Mouse (Mus musculus) kidney, adult 9 months (tissue): Measurements from ENCODE around the gene Opcml.

ENCODE experiments used
- DNase-seq: peaks from one replicate; pipeline ENCODE4 v3.0.0; 2022

Gene Opcml

DNA sequence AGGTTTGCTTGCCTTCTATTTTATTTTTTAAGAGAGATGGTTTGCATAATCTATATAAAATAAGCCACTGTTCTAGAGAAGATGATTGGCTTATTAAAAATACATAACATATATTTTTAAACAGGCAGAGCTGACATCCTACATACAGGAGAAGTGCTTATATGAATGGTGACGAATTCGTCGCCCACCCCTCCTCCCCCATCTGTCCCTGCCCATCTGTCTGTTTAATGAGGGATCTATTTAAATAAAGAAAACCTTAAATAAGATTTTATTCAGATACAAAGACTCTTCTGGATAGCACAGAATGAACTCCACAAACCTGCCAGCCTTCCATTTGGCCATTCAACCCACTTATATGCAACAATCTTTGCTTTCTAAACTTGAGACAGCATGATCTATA, 872.3 kb downstream of the Opcml start:
- DNase-seq = no peak

DNA sequence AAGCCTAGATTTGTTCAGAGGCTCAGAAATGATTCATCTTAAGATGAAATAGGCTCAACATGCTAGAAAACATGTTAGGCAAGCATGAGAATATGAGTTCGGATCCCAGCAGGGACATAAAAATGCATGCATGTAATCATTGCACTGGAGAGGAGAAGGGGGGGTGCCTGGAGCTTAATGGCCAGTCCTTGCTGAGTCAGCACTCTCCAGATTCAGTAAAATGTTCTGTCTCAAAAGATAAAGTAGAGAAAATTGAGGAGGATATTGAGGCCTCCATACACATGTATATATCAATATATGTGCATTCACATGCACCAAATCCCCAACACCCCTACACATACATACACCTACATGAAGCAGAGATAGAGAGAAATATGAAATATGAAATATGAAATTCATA, 889.7 kb downstream of the Opcml start:
- no peak for DNase-seq

DNA sequence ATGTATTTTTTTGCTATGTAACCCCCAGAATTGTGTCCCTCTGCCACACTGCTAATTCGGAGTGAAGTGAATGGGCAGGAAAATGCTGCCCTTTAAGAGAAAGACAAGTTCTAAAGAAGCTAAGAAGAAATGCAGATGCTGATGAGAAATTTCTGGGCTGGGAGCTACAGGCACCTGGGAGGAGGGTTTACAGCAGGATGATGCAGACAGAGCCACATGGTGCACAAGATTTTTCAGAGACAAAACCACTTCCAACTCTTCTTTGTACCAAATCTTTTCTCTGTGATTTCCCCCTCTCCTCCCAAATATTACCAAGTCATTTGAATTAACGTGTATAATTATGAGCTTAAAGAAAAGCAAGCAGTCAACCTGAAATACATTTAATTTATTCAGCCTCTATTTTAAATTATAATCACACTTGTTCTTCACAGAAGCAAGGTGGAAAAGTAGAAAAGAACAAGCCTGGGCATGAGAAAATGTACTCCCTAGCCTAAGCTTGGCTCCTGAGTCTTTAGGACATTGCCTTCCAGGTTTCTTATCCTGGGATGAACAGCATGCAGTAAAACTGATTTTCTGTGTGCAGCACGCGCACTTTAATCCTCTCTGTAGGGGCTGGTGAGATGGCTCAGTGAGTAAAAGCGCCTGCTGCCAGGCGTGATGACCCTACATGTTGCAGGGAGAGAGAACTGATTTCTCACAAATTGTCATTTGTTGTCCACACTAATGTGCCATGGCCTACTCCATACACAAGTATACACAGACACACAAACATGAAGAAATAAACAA, 890.9 kb downstream of the Opcml start:
- DNase-seq = no peak

DNA sequence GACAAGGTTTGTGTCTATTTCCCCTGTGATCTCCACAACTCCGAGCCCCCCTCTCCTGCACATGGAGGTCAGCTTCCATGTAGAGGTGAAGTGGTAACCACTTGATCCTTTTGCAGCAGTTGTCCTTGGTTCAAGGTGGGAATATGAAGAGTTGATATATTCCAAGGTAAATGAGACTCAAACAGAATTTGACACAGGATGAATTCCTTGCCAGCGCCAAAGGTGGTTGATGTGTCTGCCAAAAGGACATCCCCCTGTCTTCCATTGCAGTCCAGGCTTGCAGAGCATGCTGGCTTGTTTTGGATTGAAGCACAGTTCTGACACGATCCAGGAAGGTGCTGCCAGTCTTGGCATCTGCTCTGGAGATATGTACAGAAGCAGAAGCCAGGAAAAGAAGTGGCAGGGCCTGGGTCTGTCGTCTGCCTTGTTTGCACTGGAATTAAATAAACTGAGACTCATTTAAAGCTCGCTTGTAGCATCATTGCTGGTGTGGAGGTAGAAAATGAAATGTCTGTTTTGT, 893.4 kb downstream of the Opcml start:
- no peak for DNase-seq

DNA sequence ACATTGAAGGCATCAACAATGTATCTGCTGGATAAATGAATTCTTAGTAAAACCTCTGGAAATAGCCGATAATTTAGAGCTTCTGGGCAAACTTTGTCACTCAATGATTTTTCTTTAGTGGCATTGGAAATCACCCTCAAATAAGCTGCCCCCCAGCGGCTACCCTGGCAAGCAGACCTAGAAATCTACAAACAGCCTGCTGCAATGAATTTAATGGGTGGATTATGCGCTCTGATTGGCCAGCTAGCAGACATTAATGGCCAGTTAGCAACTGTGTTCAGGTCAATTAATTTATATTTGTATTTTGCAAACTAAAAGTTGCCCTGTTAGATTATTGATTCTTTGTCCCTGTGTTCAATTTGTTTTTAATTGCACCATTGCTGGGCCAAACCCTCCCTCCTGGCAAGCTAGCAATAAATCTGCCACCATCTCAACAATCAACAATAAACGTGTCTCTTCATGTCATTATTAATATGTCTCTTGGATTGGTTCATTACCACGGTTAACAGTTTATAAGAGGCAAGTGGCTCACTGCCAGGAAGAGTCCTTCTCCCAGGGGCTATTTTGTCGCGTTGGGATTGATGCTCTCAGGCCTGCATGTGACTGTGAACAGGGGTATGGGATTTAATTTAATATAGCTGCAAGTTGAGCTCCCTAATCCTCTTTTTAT, 896.5 kb downstream of the Opcml start:
- no peak for DNase-seq

DNA sequence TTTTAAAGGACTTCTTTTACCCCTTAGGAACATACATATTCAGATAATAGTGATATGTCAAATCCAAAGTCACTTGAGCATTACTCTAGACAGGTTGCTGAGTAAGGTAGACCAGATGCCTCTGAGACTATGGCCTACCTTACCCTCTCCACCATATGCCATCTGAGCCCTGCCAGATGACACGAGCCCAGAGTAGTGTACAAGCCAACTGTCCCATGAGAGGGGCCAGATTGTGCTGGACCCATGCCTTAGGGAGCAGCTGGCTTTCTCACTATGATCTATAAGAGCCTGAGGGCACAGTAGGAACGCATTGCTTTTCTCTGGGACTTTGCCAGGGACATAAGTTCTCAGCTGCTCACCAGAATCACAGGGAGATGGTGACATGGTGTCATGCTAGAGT, 899.6 kb downstream of the Opcml start:
- DNase-seq = no peak

DNA sequence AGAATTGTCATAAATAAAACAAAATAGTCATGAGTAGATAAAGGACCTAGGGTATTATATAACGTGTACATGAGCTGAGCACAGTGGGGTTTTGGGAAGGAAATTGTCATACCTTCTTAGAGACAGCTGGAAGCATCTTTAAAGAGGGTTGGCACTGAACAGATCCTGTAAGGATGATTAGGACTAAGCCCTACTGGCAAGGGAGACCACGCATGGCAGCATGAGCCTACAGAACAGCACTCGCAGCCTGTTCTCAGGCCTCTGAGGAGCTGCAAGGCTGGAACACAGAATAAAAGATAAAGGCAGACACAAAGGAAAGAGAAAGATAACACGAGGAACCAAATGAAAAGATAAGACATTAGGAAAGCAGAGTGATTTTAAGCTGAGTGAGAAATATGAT, 915.2 kb downstream of the Opcml start:
- DNase-seq = no peak

DNA sequence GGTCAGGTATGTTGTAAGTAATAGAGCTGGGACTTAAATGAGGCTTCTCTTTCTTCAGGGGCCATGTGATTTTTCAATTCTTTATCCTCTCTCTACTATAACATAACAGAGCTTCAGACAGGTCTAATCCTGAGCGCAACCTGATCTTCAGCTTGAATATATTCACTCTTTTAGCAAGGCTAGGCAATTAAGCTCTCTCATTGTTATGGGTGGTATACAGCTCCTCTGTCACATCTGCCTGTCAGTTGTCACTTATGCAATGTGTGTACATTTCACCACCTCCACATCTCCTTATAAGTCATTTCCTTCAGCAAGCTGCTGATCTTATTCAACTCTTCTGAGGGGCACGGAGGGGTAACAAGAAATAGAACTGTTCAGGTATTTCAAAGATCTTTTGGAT, 924.0 kb downstream of the Opcml start:
- no peak for DNase-seq

DNA sequence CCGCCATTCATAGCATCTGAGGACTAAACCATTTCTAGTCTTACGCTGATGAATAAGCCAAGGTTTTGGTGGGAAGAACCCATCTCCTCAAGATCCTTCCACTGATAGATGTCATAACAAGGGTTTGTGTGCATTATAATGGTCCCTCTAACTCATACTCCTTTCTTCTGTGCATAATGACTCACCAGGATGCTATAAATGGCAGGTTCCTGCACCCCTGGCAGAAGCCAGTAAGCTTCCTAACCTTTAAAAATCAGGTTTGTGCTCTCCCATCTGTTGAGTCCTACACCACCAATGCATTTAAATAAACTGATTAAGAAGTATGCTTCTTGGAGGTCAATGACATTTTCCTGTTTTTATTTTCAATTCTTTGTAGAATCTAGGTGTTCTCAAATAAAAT, 929.6 kb downstream of the Opcml start:
- DNase-seq = no peak

DNA sequence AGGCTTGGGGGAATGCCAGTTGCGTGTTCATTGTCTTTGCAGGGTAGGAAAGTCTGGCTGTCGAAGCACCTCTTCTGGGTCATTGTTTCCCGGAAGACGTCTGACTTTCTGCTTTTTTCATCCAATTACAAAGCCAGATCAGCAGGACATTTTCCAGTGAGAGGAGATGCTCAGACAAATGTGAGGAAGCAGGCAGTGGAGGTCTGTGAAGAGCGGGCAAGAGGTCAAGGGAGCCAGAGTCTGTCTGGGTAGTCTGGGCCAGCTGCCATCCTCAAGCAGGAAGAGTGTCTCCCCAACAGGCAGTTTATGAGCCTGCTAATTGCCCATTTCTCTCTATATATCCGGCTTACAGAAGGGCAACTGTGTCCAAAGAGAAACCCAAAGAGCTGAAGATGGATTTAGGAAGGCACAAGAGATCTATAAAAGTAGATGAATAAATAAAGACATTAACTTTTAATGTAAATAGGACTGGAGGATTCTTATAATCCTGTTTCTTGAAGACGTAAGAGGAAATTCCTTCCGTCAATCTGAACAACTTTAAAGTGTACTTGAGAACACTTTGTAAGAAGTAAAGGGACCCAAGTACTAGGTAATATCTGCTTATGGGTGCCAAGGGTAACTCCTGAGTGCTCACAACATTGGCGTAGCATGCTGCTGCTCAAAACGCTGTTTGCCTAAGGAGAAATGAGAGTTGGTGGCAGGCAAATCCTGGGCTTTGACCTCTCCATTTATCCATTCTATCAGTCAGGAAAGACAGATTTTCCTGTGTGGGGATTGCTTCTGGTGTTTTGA, 941.4 kb downstream of the Opcml start:
- no peak for DNase-seq

DNA sequence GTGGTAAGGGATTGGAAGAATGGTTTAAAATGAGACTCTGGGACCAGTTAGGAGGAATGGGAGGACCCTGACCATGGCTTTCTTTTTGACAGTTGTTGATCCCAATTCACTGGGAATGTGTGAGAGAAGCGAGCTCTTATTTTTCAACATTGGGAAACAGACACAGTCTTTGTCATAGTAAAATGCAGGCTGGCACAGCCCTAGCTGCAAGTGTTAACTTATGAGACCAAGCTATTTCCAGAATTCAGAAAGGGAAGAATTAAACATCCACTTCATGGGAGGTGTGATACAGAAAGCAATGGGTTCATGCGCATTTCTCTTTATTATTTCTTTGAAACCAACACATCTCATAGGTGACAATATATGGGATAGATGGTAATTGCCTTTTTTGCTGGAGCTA, 947.4 kb downstream of the Opcml start:
- no peak for DNase-seq

DNA sequence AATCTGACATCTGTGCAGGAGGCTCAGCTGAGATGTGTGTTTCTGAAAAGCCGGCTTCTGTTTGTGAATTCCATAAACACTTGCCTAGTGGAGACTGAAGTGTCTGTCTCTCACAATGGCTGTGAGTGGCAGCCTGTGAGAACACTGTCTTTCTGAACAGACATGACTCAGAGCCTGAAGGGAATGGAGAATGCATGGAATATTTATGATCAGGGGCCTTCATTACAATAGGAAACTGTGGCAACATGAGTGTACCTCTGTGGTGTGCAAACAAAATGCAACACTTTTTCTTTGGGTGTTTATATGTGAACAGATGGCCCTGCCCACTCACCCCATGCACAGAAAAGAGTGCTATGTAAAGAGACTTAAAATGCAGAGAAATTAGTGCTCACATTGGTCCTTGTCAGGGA, 947.9 kb downstream of the Opcml start:
- DNase-seq = no peak

DNA sequence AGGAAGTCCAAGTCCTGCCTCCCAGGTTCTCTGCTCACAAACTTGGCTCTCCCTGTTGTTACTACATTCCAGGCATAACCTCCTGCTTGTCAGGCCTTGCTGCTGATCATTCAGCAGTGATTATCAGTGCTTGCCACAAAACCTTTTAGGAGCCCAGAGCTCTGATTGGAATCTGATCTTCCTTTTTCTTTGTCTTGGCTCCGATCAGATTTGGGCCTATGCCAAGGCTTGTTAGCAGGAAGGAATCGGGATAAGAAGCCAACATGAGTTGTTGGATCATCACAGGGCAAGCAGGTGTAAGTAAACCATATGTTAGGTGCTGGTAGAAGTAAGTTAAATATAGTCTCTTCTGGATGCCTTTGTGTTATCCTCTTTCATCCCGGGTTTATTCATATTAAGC, 954.2 kb downstream of the Opcml start:
- no peak for DNase-seq

DNA sequence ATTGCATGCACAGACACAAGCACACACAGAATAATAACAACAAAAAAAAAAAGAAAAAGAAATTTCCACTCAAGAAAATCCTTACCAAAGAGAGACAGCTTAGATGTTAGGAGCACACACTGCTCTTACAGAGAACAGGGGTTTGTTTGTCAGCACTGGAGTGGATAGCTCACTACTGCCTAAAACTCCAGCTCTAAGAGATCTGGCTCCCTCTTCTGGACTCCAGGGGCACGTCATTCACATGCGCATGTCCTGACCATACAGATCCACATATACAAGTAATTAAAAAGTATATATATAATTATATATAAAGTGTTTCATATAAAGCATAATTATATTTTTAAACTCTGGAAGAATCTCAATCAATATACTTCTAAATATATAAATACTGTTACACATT, 958.3 kb downstream of the Opcml start:
- DNase-seq = peak; percentile 22

DNA sequence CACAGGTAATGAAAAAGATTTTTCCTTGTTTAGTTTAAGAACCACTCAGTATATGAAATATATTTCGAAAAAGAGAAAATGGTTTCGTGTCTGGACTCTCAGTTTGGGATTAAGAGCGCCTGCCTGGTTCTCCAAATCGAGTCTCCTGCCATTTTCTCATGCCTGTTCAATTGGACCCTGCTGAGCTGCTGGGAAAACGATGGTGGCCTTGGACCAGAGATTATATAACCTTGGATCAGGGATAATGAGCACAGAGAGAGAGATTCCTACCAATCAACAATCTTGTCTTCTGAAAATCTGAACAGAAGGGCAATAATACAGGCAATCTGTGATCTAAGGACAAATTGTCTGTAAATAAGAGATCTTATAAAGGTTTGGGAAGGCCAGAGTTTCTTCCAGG, 962.3 kb downstream of the Opcml start:
- no peak for DNase-seq

DNA sequence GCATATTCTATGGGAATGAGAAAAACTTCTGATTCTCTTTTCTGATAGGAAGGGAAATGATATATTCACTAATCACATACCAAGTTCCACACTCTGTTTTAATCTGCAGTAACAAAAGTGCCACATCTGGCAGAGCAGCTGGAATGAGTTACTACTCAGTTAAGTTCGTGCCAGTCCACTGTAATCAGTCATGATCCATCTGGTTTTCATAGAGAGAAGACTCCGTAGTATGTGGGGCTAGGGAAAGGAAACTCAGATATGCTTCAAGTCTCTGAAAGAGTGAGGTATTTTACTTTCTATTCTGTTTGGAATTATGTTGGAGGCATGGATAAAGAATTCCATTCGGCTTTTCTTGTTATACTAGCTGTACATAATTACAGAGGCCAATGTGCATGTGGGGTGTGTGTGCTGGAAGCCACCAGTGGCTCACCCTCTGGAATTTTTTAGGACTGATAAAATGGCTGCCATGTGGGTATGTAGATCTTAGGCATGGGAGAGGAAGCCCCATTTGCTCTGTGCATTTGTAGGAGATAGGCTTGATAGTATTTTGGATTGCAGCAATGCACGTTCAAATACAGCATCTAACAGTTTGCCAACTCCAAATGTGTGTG, 966.4 kb downstream of the Opcml start:
- DNase-seq = no peak

DNA sequence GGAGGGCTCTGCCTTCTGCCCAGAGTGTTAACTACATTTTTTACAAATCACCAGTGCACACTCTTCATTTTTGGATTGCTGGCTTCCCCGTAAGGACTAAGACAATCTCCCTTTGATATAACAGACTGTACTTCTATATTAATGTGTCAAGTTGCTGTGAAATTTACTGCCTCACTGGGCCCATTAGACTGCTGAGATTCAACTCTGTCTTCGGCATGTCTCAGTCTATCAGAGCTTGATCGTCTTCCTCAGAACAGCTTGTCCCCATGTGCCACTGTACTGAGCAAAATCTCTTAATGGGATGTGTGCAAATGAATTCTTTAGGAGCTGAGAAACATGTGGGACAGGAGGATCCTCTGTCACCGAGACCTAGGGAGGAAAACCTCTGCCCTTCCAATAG, 970.9 kb downstream of the Opcml start:
- DNase-seq = no peak

DNA sequence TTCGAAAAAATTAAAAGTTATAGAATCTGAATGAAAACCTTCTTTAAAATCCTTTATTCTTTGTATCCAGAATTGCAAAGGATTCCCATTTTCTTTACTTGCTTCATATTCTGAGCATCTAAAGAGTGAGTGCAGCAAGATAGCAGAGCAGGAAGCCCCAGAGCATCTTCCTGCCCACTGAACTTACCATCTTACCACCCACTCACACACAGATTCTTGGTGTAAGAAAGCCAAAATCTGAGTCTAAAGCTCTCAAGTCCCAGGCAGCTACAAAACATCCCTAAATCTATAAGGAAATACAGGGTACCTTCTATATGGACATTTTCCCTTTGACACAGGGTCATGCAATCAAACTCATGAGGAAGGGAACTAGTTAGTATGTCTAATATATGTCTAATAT, 973.6 kb downstream of the Opcml start:
- no peak for DNase-seq

DNA sequence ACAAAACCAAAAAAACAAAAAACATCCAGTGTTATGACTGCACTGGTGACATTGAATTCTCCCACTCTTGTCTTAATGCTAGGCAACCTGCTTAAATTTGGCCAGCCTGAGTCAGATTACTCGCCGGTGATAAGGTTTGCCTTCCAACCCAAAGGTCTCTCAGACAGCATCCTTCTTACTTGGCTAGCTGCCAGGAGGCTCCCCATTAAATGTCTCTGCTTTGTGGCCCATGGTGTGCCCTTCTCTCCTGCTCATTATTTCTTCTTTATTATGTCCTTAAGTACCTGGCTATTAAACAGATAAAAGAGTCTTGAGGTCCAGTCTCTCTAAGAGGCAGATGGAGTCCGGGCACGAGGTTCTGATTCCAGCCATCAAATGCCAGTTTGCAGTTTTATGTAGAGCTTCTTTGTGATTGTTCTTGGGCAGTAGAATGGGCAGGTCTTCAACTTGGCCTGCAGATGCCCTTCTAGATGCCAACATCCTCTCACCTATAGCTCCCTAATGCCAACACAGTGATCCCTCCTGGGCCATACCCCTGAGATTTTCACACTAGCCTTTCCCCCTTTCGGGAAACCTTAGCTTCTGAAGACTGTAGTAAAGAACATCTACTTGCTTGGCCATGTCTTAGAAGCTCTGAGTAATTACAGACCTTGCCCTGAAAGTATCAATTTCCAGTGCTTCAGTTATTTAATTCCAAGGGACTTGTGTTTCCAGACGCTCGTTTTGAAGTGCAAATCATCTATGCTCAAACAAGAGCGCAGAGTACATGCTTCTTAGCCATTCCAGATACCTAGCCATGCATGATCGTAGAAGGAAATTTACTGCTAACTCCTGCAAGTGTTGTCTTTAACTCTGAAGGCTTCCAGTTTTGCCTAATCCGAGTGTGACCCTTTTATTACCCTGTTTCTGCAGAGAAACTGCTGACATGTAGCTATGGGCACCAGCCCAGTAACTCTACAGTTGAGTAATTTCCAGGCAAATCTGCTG, 986.2 kb downstream of the Opcml start:
- DNase-seq = peak; percentile 1

DNA sequence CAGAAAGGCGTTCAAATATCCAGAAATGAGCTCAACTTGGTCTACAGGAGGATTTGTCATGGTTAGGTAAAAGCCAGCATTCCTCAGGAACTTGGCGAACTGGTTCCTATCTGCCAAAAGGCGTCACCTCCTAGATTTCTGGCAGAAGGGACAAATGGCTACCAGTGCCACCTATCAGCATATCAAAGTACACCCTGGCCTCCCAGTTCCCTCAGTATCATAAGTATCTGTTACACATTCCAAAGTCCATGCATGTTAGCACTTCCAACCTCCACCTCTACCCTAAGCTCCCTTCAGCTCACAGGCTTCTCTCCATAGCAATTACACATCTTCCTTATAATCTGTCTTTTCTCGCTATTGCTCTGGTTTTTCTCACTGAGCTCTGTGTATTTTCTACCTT, 993.3 kb downstream of the Opcml start:
- no peak for DNase-seq

DNA sequence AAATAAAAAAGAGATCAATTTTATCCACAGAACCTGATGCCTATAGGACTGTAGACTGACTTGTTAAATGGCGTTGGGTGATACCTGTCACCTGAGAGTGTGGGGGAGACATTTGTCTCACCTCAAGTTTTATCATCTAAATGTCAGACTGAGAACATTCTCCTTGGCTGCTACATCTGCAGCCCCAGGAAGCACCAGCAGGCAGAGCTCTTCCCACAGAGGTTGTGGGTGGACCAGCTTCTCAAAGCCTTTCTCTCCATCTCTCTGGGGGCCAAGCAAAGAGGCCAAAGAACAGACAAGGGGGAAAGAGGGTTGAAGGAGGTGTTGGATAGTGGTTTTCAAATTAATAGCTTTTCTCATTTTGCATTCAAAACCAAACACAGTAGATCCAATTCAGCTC, 998.9 kb downstream of the Opcml start:
- no peak for DNase-seq

DNA sequence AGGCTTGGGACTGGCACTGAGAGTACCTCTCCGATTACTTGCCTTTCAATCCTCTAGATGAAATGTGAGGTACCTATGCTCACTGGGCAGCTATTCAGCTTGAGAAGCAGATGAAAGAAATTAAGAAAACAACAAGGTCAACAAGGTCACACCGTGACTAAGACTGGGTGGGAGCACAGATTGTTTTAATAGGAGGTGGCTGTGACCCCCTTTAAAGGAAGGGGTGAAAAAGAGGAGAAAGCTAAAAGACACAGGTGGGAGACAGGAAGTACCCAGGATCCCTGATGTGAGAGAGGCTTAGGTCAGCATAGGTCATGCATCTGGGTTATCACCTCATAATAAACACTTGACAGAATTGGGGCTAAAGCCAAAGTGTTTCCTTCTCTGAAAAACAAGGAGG, 1009.5 kb downstream of the Opcml start:
- no peak for DNase-seq
